Mouse (Mus musculus): ENCODE data around the gene Fchsd2. TPM values are rescaled to one million over a fixed set of nuclear protein-coding genes. Genes with fewer than 3 reads are reported as not detected.

Fchsd2 gene
- polyA plus RNA-seq, 1 experiment from 2014 or later, result 51.6 TPM

DNA sequence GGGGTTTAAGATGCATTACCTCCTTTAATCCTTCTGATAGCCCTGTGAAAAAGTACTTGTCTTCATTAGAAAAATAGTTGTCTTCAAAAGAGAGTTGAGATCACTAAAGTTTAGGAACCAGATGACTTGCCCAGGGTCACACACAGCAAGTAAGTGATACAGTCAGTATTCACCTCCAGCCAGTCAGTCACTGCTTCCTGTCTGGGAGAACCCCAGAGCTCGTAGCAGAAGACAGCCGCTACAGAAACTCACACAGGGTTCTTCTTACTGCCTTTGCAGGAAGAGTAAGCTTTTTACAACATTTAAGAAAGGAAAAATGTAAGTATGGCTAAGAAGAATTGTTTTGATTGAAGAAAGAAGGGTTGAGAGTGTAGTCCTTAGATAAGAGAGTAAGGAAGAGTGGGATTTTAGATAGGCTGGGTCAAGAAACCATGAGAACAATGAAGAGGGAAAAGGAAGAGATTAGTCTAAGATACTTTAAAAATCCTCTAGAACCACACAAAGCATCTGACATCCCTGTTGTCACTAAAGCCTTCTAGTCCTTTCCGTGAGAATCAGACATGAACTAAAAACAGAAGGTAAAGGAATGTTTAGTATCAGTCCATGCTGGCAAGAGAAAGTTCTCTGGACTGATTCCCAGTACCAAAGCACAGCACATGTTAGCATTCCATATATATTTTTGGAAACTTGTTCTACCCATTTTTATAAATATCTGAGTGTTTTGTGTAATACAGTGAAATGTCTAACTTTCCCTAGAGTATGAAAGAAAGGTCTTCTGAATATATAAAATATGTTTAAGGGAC lies 175.0 kb downstream of the Fchsd2 start:
- H3K4me2 ChIP-seq (ENCODE audit: low read depth, low read length), result no peak overlapping the region
- no peaks in the 10 kb centered on the region for H3K4me1 ChIP-seq (ENCODE audit: control insufficient read depth, insufficient read depth, low read length)
- H3K4me3 ChIP-seq (ENCODE audit: low read depth, low read length), result no peak overlapping the region
- H3K36me3 ChIP-seq (ENCODE audit: control insufficient read depth, insufficient read depth, low read length), result 0 out of 2 replicates have a peak, but pooled peaks cover 2% of the 10 kb centered on the region
- H3K9me3 ChIP-seq (ENCODE audit: control insufficient read depth, low read length), result no peaks in the 10 kb centered on the region
- no peak overlapping the region for H3K9ac ChIP-seq (replicated peaks; ENCODE audit: low read depth, low read length)
- H3K27me3 ChIP-seq (ENCODE audit: control insufficient read depth, insufficient read depth, low read length), result no peaks in the 10 kb centered on the region
- ATAC-seq (ENCODE audit: low read depth), result no peak
- WGBS, result 88% methylated on average over 3 of the region's 3 CpGs
- no peak overlapping the region for H3K27ac ChIP-seq (ENCODE audit: low read depth, low read length)

DNA sequence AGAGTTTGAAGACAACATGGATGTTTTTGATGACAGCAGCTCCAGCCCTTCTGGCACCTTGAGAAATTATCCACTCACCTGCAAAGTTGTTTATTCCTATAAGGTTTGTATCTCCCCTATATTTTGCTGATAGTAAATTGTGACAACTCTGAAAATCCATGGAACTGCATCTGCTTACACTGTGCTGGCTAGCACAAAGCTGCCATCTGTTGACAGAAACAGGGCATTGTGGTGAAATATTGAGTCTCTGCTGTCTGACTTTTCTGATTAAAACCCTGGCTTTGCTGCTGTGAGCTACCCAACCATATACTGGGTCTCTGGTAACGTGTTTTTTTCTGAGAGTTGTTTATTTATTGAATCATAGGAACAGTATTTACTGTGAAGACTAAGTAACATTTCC lies 178.9 kb downstream of the Fchsd2 start:
- no peak overlapping the region for H3K27ac ChIP-seq (ENCODE audit: low read depth, low read length)
- no peaks in the 10 kb centered on the region for H3K4me1 ChIP-seq (ENCODE audit: control insufficient read depth, insufficient read depth, low read length)
- H3K9ac ChIP-seq (replicated peaks; ENCODE audit: low read depth, low read length), result no peak overlapping the region
- H3K4me2 ChIP-seq (ENCODE audit: low read depth, low read length), result no peak overlapping the region
- no peaks in the 10 kb centered on the region for H3K27me3 ChIP-seq (ENCODE audit: control insufficient read depth, insufficient read depth, low read length)
- WGBS, result 82% methylated on average over 1 of the region's 1 CpGs
- no peaks in the 10 kb centered on the region for H3K9me3 ChIP-seq (ENCODE audit: control insufficient read depth, low read length)
- no peak for ATAC-seq (ENCODE audit: low read depth)
- no peak overlapping the region for H3K4me3 ChIP-seq (ENCODE audit: low read depth, low read length)
- peaks cover 7% of the 10 kb centered on the region for H3K36me3 ChIP-seq (ENCODE audit: control insufficient read depth, insufficient read depth, low read length)

DNA sequence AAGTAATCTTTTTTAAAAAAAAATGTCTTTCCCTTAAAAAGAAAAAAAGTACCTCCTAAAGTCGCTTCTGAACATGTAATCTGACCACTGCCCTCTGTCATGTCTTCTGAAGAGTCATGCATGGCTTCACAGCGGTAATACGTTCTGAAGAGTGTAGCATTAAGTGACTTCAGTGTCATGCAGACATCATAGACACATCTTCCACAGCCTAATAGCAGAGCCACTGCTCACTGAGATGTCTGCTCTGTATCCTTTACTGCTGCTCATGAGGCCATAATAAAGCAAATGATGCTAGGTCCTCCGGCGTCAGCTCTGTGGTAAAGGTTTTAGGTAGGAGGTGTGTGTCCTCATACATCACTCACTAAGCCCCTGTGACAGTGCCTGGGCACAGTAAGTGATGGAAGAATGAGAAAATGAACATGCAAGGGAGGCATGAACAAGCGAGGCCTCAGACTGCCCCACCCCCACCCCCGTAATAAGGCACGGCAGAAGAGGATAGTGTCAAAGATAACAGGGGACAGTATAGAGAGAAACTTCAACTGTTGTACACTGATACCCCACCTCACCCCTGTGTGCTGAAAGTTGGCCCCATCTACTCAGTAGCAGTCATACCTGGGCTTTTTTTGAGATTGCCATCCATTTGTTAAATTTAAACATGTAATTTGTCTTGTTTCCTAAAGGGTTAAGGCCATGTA lies 179.9 kb downstream of the Fchsd2 start:
- no peak overlapping the region for H3K27ac ChIP-seq (ENCODE audit: low read depth, low read length)
- H3K4me1 ChIP-seq (ENCODE audit: control insufficient read depth, insufficient read depth, low read length), result no peaks in the 10 kb centered on the region
- H3K4me2 ChIP-seq (ENCODE audit: low read depth, low read length), result no peak overlapping the region
- no peaks in the 10 kb centered on the region for H3K27me3 ChIP-seq (ENCODE audit: control insufficient read depth, insufficient read depth, low read length)
- no peak for ATAC-seq (ENCODE audit: low read depth)
- no peaks in the 10 kb centered on the region for H3K9me3 ChIP-seq (ENCODE audit: control insufficient read depth, low read length)
- no peak overlapping the region for H3K4me3 ChIP-seq (ENCODE audit: low read depth, low read length)
- WGBS, result 91% methylated on average over 8 of the region's 8 CpGs
- peaks cover 7% of the 10 kb centered on the region for H3K36me3 ChIP-seq (ENCODE audit: control insufficient read depth, insufficient read depth, low read length)
- no peak overlapping the region for H3K9ac ChIP-seq (replicated peaks; ENCODE audit: low read depth, low read length)

DNA sequence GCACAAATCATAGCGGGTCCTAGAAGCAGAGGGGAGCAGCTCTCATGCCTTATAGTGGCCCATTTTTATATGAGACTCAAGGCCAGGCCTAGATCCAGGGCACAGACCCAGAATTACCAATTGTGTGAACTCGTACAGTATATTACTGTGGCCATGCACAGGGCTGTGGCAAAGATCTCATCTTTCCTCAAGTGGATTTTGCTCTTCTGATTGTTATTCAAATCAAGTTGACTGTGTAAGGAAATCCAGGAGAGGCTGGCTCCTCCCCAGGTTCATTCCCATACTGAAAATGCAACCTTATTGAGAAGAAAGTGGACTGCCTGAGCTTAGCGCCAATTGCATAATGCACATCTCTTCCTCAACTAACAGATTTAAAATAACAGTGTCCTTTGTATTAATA lies 190.1 kb downstream of the Fchsd2 start:
- no peak for ATAC-seq (ENCODE audit: low read depth)
- H3K4me3 ChIP-seq (ENCODE audit: low read depth, low read length), result no peak overlapping the region

GRCm38 (mm10) chr7:101284504-101284903 lies 191.8 kb downstream of the Fchsd2 start:
- no peaks in the 10 kb centered on the region for H3K27me3 ChIP-seq (ENCODE audit: control insufficient read depth, insufficient read depth, low read length)
- H3K36me3 ChIP-seq (ENCODE audit: control insufficient read depth, insufficient read depth, low read length), result peaks cover 21% of the 10 kb centered on the region
- H3K9ac ChIP-seq (replicated peaks; ENCODE audit: low read depth, low read length), result no peak overlapping the region
- WGBS, result 81% methylated on average over 1 of the region's 1 CpGs
- H3K9me3 ChIP-seq (ENCODE audit: control insufficient read depth, low read length), result no peaks in the 10 kb centered on the region
- H3K4me1 ChIP-seq (ENCODE audit: control insufficient read depth, insufficient read depth, low read length), result no peaks in the 10 kb centered on the region
- H3K27ac ChIP-seq (ENCODE audit: low read depth, low read length), result no peak overlapping the region
- ATAC-seq (ENCODE audit: low read depth), result no peak
- no peak overlapping the region for H3K4me2 ChIP-seq (ENCODE audit: low read depth, low read length)
- no peak overlapping the region for H3K4me3 ChIP-seq (ENCODE audit: low read depth, low read length)

More for the DNA sequence above, 190.1 kb downstream of the Fchsd2 start:
- no peaks in the 10 kb centered on the region for H3K4me1 ChIP-seq (ENCODE audit: control insufficient read depth, insufficient read depth, low read length)
- 94% methylated on average over 3 of the region's 3 CpGs for whole genome bisulfite sequencing
- peaks cover 21% of the 10 kb centered on the region for H3K36me3 ChIP-seq (ENCODE audit: control insufficient read depth, insufficient read depth, low read length)
- H3K9ac ChIP-seq (replicated peaks; ENCODE audit: low read depth, low read length), result no peak overlapping the region
- H3K4me2 ChIP-seq (ENCODE audit: low read depth, low read length), result no peak overlapping the region
- H3K9me3 ChIP-seq (ENCODE audit: control insufficient read depth, low read length), result no peaks in the 10 kb centered on the region
- H3K27me3 ChIP-seq (ENCODE audit: control insufficient read depth, insufficient read depth, low read length), result no peaks in the 10 kb centered on the region
- no peak overlapping the region for H3K27ac ChIP-seq (ENCODE audit: low read depth, low read length)

DNA sequence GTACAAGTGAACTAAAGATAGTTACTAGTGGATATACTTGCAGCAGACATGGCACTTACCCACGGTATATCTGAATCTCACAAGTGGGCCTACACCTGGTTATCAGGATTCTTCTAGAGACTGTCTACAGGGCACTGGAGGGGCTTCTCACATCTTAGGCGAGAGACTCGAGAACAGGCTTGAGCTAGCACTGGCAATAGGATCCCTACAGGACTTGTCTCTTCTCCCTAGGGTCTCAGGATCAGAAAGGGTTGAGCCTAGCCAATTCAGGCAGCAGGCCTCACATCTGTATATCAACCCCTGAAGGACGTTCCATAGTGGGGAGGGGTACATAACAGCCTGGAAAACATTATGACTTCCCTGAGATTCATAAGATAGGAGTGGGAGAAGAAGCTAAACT lies 194.2 kb downstream of the Fchsd2 start:
- no peak overlapping the region for H3K27ac ChIP-seq (ENCODE audit: low read depth, low read length)
- H3K4me2 ChIP-seq (ENCODE audit: low read depth, low read length), result no peak overlapping the region
- no peaks in the 10 kb centered on the region for H3K27me3 ChIP-seq (ENCODE audit: control insufficient read depth, insufficient read depth, low read length)
- H3K4me1 ChIP-seq (ENCODE audit: control insufficient read depth, insufficient read depth, low read length), result no peaks in the 10 kb centered on the region
- H3K4me3 ChIP-seq (ENCODE audit: low read depth, low read length), result no peak overlapping the region
- peaks cover 21% of the 10 kb centered on the region for H3K36me3 ChIP-seq (ENCODE audit: control insufficient read depth, insufficient read depth, low read length)
- H3K9ac ChIP-seq (replicated peaks; ENCODE audit: low read depth, low read length), result no peak overlapping the region
- WGBS, result 92% methylated on average over 4 of the region's 4 CpGs
- H3K9me3 ChIP-seq (ENCODE audit: control insufficient read depth, low read length), result no peaks in the 10 kb centered on the region
- ATAC-seq (ENCODE audit: low read depth), result no peak

- H3K27ac ChIP-seq (ENCODE audit: low read depth, low read length), result no peak overlapping the region
- no peaks in the 10 kb centered on the region for H3K9me3 ChIP-seq (ENCODE audit: control insufficient read depth, low read length)
- no peaks in the 10 kb centered on the region for H3K27me3 ChIP-seq (ENCODE audit: control insufficient read depth, insufficient read depth, low read length)
- no peak overlapping the region for H3K4me3 ChIP-seq (ENCODE audit: low read depth, low read length)
- no peak overlapping the region for H3K9ac ChIP-seq (replicated peaks; ENCODE audit: low read depth, low read length)
- 87% methylated on average over 2 of the region's 2 CpGs for WGBS
- ATAC-seq (ENCODE audit: low read depth), result no peak
- H3K4me2 ChIP-seq (ENCODE audit: low read depth, low read length), result no peak overlapping the region
- no peaks in the 10 kb centered on the region for H3K4me1 ChIP-seq (ENCODE audit: control insufficient read depth, insufficient read depth, low read length)
- peaks cover 12% of the 10 kb centered on the region for H3K36me3 ChIP-seq (ENCODE audit: control insufficient read depth, insufficient read depth, low read length)
Observed at GRCm38 (mm10) chr7:101287820-101288219, 195.2 kb downstream of the Fchsd2 start.

DNA sequence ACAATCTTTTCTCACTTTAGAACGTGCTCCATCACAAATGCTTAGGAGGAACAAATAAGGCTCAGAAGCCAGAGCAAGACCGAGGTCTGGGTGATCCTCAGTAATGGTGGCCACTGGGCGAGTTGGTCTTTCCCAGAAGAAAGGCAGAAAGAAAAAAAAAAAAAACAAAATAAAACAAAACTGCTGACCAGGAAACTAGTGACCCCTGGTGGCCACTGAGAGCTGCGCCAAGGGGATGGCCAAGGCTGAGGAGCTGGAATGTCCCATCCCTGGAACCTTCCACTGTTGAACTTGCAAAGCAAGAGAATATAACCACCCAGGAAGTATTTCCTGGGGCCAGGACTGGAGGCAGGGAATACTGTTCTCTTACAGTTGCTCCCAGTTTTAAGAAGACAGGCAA lies 195.8 kb downstream of the Fchsd2 start:
- Histone ChIP-seq H3K4me2 (ENCODE audit: low read depth, low read length) (no peak overlapping the region), H3K9ac (replicated peaks; ENCODE audit: low read depth, low read length) (no peak overlapping the region), H3K4me1 (ENCODE audit: control insufficient read depth, insufficient read depth, low read length) (no peaks in the 10 kb centered on the region), H3K36me3 (ENCODE audit: control insufficient read depth, insufficient read depth, low read length) (peaks cover 9% of the 10 kb centered on the region), H3K9me3 (ENCODE audit: control insufficient read depth, low read length) (no peaks in the 10 kb centered on the region), H3K27me3 (ENCODE audit: control insufficient read depth, insufficient read depth, low read length) (no peaks in the 10 kb centered on the region), H3K27ac (ENCODE audit: low read depth, low read length) (no peak overlapping the region), H3K4me3 (ENCODE audit: low read depth, low read length) (no peak overlapping the region)
- ATAC-seq (ENCODE audit: low read depth), result no peak
- 43% methylated on average over 4 of the region's 4 CpGs for WGBS

DNA sequence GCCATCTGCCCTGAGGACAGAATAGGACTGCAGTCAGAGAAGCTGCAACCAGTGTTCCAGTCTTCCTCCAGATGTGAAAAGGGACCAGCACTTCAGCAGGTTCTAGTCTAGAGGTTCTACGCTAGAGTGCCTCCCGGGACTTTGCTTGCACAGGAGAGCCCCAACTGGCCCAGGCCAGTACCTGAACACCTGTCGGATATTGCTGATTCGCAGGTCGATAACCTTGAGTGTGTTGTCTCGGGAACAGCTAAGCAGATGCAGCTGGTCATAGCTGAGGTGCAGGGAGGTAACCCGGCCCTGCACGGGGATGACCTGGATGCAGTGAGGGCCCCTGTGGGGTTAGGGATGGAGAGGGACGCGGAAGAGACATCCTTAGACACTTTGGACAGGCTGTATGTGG lies 197.7 kb downstream of the Fchsd2 start:
- no peak overlapping the region for H3K4me2 ChIP-seq (ENCODE audit: low read depth, low read length)
- H3K27ac ChIP-seq (ENCODE audit: low read depth, low read length), result no peak overlapping the region
- no peaks in the 10 kb centered on the region for H3K27me3 ChIP-seq (ENCODE audit: control insufficient read depth, insufficient read depth, low read length)
- WGBS, result 96% methylated on average over 10 of the region's 10 CpGs
- no peaks in the 10 kb centered on the region for H3K9me3 ChIP-seq (ENCODE audit: control insufficient read depth, low read length)
- H3K9ac ChIP-seq (replicated peaks; ENCODE audit: low read depth, low read length), result no peak overlapping the region
- ATAC-seq (ENCODE audit: low read depth), result no peak
- peaks cover under 1% of the 10 kb centered on the region; the same call in 1 of the 2 replicates for H3K36me3 ChIP-seq (ENCODE audit: control insufficient read depth, insufficient read depth, low read length)
- no peak overlapping the region for H3K4me3 ChIP-seq (ENCODE audit: low read depth, low read length)
- H3K4me1 ChIP-seq (ENCODE audit: control insufficient read depth, insufficient read depth, low read length), result no peaks in the 10 kb centered on the region
